Mouse (Mus musculus): ENCODE data around the gene Krtdap. TPM values are rescaled to one million over a fixed set of nuclear protein-coding genes. Genes with fewer than 3 reads are reported as not detected.
A peak's percentile ranks its signal among the peaks of the same experiment; 100 is the strongest.

Krtdap gene
- polyA plus RNA-seq, 1 experiment from 2014 or later, result 1.9 TPM

DNA sequence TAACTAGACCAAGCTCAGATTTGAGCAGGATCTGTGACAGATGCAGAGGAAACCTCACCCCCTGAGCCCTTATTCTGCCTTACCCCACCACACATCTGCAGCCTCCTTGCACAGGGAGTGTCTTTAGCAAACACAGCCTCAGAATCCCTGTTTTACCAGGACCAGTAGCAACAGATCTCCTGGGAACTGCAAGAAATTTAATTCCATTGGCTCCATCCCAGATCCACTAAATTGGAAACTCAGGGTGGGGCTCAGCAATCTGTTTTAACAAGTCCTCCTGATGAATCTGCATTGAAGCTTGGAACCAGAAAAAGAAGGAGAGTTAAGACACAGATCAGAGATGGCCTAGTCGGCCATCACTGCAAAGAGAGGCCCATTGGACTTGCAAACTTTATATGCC lies 9.1 kb downstream of the Krtdap start:
- no peak overlapping the region for H3K4me2 ChIP-seq (replicated peaks)
- H3K4me1 ChIP-seq (replicated peaks), result no peaks in the 10 kb centered on the region
- no peak overlapping the region for H3K4me3 ChIP-seq (replicated peaks)
- no peaks in the 10 kb centered on the region for H3K27me3 ChIP-seq (replicated peaks)
- ATAC-seq, result no peak
- H3K36me3 ChIP-seq, result no peaks in the 10 kb centered on the region
- no peak overlapping the region for H3K9ac ChIP-seq
- 74% methylated on average over 1 of the region's 1 CpGs for WGBS
- H3K9me3 ChIP-seq, result no peaks in the 10 kb centered on the region
- no peak overlapping the region for H3K27ac ChIP-seq

GRCm38 (mm10) chr7:30800653-30801052 lies 13.0 kb downstream of the Krtdap start:
- Histone ChIP-seq H3K4me2 (replicated peaks) (no peak overlapping the region), H3K36me3 (no peaks in the 10 kb centered on the region), H3K27me3 (replicated peaks) (no peaks in the 10 kb centered on the region), H3K9ac (no peak overlapping the region), H3K4me1 (replicated peaks) (no peaks in the 10 kb centered on the region), H3K27ac (no peak overlapping the region), H3K4me3 (replicated peaks) (no peak overlapping the region), H3K9me3 (no peaks in the 10 kb centered on the region)
- no peak for ATAC-seq

DNA sequence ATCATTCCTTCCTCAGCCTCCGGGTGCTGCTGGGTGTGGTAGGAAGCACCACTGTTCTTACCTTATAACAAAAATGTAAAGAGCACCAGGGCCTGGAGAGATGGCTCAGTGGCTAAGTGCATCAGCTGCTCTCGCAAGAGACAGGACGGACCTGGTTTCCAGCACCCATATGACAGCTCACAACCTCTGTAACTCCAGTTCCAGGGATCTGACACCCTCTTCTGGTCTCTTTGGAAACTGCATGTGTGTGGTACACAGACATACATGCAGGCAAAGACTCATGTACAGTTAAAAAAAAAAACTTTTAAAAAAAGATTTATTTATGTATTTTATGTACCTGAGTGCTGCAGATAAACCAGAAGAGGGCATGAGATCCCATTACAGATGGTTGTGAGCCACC lies 15.6 kb downstream of the Krtdap start:
- H3K9ac ChIP-seq, result no peak overlapping the region
- H3K36me3 ChIP-seq, result no peaks in the 10 kb centered on the region
- WGBS, result 91% methylated on average over 3 of the region's 3 CpGs
- no peak overlapping the region for H3K4me2 ChIP-seq (replicated peaks)
- no peaks in the 10 kb centered on the region for H3K27me3 ChIP-seq (replicated peaks)
- H3K4me1 ChIP-seq (replicated peaks), result no peaks in the 10 kb centered on the region
- H3K9me3 ChIP-seq, result no peaks in the 10 kb centered on the region
- H3K27ac ChIP-seq, result no peak overlapping the region
- no peak for ATAC-seq
- no peak overlapping the region for H3K4me3 ChIP-seq (replicated peaks)

- WGBS, result 53% methylated on average over 9 of the region's 9 CpGs
- Histone ChIP-seq H3K9ac (no peak overlapping the region), H3K36me3 (no peaks in the 10 kb centered on the region), H3K4me3 (replicated peaks) (no peak overlapping the region), H3K27ac (peak overlapping the region; percentile 52), H3K9me3 (no peaks in the 10 kb centered on the region), H3K27me3 (replicated peaks) (no peaks in the 10 kb centered on the region), H3K4me1 (replicated peaks) (no peaks in the 10 kb centered on the region), H3K4me2 (replicated peaks) (no peak overlapping the region)
- ATAC-seq, result peak; percentile 93
Observed at GRCm38 (mm10) chr7:30804026-30804715, 16.5 kb downstream of the Krtdap start.

DNA sequence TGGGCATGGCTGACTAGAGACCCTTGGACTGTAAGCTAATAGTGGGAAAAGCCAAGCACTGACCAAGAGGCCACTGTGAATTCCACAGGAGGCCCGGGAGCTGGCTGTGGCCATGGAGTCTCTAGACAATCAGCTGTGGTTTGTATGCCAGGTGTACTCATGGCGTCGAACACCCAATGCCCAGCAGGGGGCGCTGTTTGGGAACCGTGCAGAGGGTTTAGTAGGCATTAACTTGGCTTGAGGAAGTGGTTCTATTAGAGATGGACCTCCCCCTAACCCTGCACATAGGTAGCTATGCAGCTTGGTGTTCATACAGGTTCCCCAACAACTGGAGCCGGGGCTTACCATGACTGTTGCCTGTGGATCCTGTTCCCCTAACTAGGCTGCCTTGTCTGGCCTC lies 18.2 kb downstream of the Krtdap start:
- no peaks in the 10 kb centered on the region for H3K9me3 ChIP-seq
- no peak overlapping the region for H3K4me3 ChIP-seq (replicated peaks)
- H3K9ac ChIP-seq, result no peak overlapping the region
- no peak overlapping the region for H3K27ac ChIP-seq
- no peaks in the 10 kb centered on the region for H3K36me3 ChIP-seq
- no peaks in the 10 kb centered on the region for H3K27me3 ChIP-seq (replicated peaks)
- WGBS, result 52% methylated on average over 6 of the region's 6 CpGs
- H3K4me1 ChIP-seq (replicated peaks), result no peaks in the 10 kb centered on the region
- no peak for ATAC-seq
- H3K4me2 ChIP-seq (replicated peaks), result no peak overlapping the region

- H3K9me3 ChIP-seq, result no peaks in the 10 kb centered on the region
- no peak for ATAC-seq
- H3K27ac ChIP-seq, result no peak overlapping the region
- no peak overlapping the region for H3K4me3 ChIP-seq (replicated peaks)
- peaks cover 10% of the 10 kb centered on the region; the same call in 1 of the 2 replicates for H3K4me1 ChIP-seq (replicated peaks)
- 60% methylated on average over 6 of the region's 6 CpGs for WGBS
- H3K36me3 ChIP-seq, result no peaks in the 10 kb centered on the region
- no peaks in the 10 kb centered on the region for H3K27me3 ChIP-seq (replicated peaks)
- H3K9ac ChIP-seq, result no peak overlapping the region
- H3K4me2 ChIP-seq (replicated peaks), result no peak overlapping the region
Observed at GRCm38 (mm10) chr7:30810319-30810718, 22.6 kb downstream of the Krtdap start.

DNA sequence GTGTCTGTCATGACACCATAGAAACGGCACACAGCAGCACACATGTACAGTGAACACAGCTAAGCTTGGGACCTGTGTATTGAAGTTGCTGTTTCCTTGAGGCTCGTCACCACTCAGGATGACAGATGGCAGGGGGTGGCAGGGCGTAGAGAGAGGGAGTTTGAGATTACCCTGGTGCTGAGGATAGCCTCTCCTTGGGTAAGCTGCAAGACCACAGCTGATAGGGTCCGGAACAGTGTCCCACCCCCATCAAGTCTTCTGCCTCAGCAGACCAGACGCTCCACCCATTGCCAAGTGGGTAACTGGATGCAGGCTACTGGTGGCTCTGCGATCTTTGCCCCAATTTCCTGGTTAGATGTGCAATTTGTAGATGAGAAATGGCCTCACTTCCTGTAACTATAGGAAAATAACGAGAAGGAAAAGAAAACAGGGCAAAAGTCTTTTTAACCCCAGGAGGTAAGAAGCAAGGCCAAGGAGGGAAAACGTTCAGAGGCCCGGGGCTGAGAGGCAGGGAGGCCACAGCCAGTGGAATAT lies 24.1 kb downstream of the Krtdap start:
- Histone ChIP-seq H3K9ac (no peak overlapping the region), H3K4me2 (replicated peaks) (peak overlapping the region; percentile 39), H3K36me3 (no peaks in the 10 kb centered on the region), H3K4me3 (replicated peaks) (no peak overlapping the region), H3K27me3 (replicated peaks) (no peaks in the 10 kb centered on the region), H3K4me1 (replicated peaks) (peaks cover 10% of the 10 kb centered on the region; the same call in 1 of the 2 replicates), H3K9me3 (no peaks in the 10 kb centered on the region), H3K27ac (peak overlapping the region; percentile 63)
- 29% methylated on average over 9 of the region's 9 CpGs for WGBS
- ATAC-seq, result peak; percentile 73

- H3K9me3 ChIP-seq, result no peaks in the 10 kb centered on the region
- H3K27ac ChIP-seq, result peak overlapping the region; percentile 63; the same call in 1 of the 2 replicates
- no peak overlapping the region for H3K4me3 ChIP-seq (replicated peaks)
- peak; percentile 90 for ATAC-seq
- peak overlapping the region; percentile 39 for H3K4me2 ChIP-seq (replicated peaks)
- no peaks in the 10 kb centered on the region for H3K27me3 ChIP-seq (replicated peaks)
- no peak overlapping the region for H3K9ac ChIP-seq
- WGBS, result 33% methylated on average over 6 of the region's 6 CpGs
- no peaks in the 10 kb centered on the region for H3K36me3 ChIP-seq
- peaks cover 10% of the 10 kb centered on the region; the same call in 1 of the 2 replicates for H3K4me1 ChIP-seq (replicated peaks)
Observed at GRCm38 (mm10) chr7:30812291-30812807, 24.7 kb downstream of the Krtdap start.

DNA sequence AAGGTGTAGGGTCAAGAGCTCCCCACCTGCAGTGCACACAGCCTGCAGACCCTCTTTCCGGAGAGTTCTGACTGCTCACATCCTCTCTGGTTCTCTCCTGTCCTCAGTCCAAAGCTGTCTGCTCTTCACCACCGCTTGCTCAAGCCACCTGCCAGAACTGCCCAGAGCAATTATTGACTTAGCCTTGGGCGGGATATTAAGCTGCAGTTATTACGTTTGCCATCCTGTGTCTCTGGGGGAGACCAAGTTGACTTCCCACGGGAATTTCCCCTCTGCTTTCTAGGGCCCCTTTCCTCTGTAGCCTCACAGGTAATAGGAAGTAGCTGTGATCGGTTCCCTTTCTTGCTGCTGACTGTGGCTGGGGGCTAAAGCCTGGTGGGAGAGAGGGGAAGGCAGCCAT lies 32.4 kb downstream of the Krtdap start:
- Histone ChIP-seq H3K9me3 (no peaks in the 10 kb centered on the region), H3K4me3 (replicated peaks) (no peak overlapping the region), H3K27me3 (replicated peaks) (no peaks in the 10 kb centered on the region), H3K27ac (peak overlapping the region; percentile 32; the same call in 1 of the 2 replicates), H3K9ac (no peak overlapping the region), H3K36me3 (no peaks in the 10 kb centered on the region), H3K4me1 (replicated peaks) (0 out of 2 replicates have a peak, but pooled peaks cover 3% of the 10 kb centered on the region), H3K4me2 (replicated peaks) (peak overlapping the region; percentile 30)
- ATAC-seq, result peak; percentile 65
- WGBS, result 43% methylated on average over 6 of the region's 6 CpGs

DNA sequence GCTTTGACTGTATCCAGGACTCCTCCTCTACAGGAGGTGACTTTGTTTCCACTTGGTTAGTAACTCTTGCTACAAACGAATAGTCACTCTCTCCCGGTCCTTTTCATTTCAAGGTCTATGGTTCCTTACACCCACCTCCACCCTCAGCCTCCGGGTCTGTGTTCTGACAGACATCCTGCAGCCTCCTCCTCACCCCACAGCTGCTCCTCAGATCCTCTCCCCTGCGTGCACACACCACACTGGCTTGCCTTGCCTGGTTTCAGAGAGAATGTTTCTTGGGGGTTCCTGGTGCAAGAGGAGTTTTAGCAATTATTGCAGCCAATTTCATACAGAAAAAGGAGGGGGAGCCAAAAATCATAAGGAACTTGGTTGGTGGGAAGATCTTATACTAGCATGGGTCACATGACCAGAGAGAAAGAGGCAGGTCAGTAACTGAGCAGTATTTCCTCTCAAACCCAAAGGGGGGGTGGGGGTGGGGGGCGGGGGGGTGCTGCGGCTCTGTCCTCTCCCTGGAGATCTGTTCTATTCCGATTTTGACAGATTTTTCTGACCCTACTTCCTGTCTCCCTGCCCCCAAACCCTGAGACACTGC lies 33.3 kb downstream of the Krtdap start:
- Histone ChIP-seq H3K9me3 (no peaks in the 10 kb centered on the region), H3K4me2 (replicated peaks) (peak overlapping the region; percentile 30), H3K4me3 (replicated peaks) (no peak overlapping the region), H3K27me3 (replicated peaks) (no peaks in the 10 kb centered on the region), H3K27ac (no peak overlapping the region), H3K4me1 (replicated peaks) (0 out of 2 replicates have a peak, but pooled peaks cover 3% of the 10 kb centered on the region), H3K9ac (no peak overlapping the region), H3K36me3 (no peaks in the 10 kb centered on the region)
- no peak for ATAC-seq
- 44% methylated on average over 7 of the region's 7 CpGs for WGBS

DNA sequence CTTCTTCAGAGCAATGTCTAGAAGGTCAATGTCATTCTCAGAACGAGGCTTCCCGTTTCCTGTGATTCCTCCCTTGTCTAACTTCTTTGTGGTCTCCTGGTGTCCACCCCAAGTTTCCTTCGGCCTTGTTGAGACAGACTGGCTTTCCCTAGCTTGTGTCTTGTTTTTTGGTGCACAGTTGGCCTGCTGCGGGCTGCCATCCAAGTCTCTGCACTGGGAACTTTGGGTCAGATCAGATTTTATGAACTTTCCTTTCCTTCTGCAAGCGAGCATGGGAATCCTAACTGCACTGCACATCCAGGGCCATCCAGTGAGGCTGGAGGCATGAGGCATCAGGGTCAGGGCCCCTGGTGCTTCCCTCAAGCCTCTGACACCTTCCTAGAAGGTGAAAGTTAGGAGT lies 33.8 kb downstream of the Krtdap start:
- Histone ChIP-seq H3K4me2 (replicated peaks) (peak overlapping the region; percentile 30; the same call in 1 of the 2 replicates), H3K36me3 (no peaks in the 10 kb centered on the region), H3K4me3 (replicated peaks) (no peak overlapping the region), H3K4me1 (replicated peaks) (0 out of 2 replicates have a peak, but pooled peaks cover 3% of the 10 kb centered on the region), H3K9me3 (no peaks in the 10 kb centered on the region), H3K27ac (no peak overlapping the region), H3K9ac (no peak overlapping the region; the same call in 1 of the 2 replicates), H3K27me3 (replicated peaks) (no peaks in the 10 kb centered on the region)
- 57% methylated on average over 5 of the region's 5 CpGs for WGBS
- no peak for ATAC-seq

GRCm38 (mm10) chr7:30823675-30824074 lies 36.0 kb downstream of the Krtdap start, which contains the start of gene Ffar2:
Gene Ffar2, minus strand, starts transcription at chr7:30823775.
- H3K4me3 ChIP-seq (replicated peaks), result no peak within 1 kb of the TSS
- 0 out of 2 replicates have a peak, but pooled peaks cover 3% of the 10 kb centered on the region for H3K4me1 ChIP-seq (replicated peaks)
- ATAC-seq, result peak; percentile 29
- no peaks in the 10 kb centered on the region for H3K9me3 ChIP-seq
- WGBS, result 82% methylated on average over 18 of the region's 18 CpGs
- H3K9ac ChIP-seq, result no peak within 1 kb of the TSS
- H3K27ac ChIP-seq, result no peak within 1 kb of the TSS
- H3K4me2 ChIP-seq (replicated peaks), result no peak within 1 kb of the TSS
- H3K27me3 ChIP-seq (replicated peaks), result no peaks in the 10 kb centered on the region
- no peaks in the 10 kb centered on the region for H3K36me3 ChIP-seq

Data from intestine, embryonic 15.5 days (tissue).